Mouse (Mus musculus) ES-E14 (cell line): ENCODE results near the gene Pak4. TPM values are rescaled to one million over a fixed set of nuclear protein-coding genes. Genes with fewer than 3 reads are reported as not detected.
A peak's percentile ranks its signal among the peaks of the same experiment; 100 is the strongest.

Experiments used
- DNase-seq: peaks from one replicate; pipeline ENCODE4 v3.0.0-alpha.2; 2013; ENCODE audit warnings: low read depth, low spot score
- H3K27ac ChIP-seq: 2 replicates; pipeline ENCODE4 v1.5.1; 2012; ENCODE audit warnings: low read depth, mild to moderate bottlenecking, low read length, moderate library complexity, mixed read lengths; ENCODE audit not compliant: poor library complexity, insufficient read depth, severe bottlenecking
- H3K36me3 ChIP-seq: 2 replicates; pipeline ENCODE4 v1.6.1; 2012; ENCODE audit warnings: mild to moderate bottlenecking, low read length, moderate library complexity, mixed read lengths; ENCODE audit not compliant: control insufficient read depth, poor library complexity, insufficient read depth, severe bottlenecking
- H3K4me1 ChIP-seq, 2 experiments: fragments of 150-350 bp in 1 of 2; sonication (generic) in 1 of 2; 2 replicates each; pipeline ENCODE4 v1.6.1; 2012; ENCODE audit warnings: low read length in 2 of 2, mild to moderate bottlenecking in 1 of 2, mixed read lengths in 1 of 2; ENCODE audit not compliant: control insufficient read depth in 2 of 2, insufficient read depth in 2 of 2, poor library complexity in 1 of 2
- H3K4me3 ChIP-seq, 2 experiments: fragments of 150-350 bp in 1 of 2; sonication (generic) in 1 of 2; 2 replicates each; pipeline ENCODE4 v1.5.1; 2012; ENCODE audit warnings: low read length in 2 of 2, low read depth in 1 of 2, mild to moderate bottlenecking in 1 of 2, mixed read lengths in 1 of 2; ENCODE audit not compliant: insufficient read depth in 1 of 2, poor library complexity in 1 of 2, severe bottlenecking in 1 of 2
- H3K9ac ChIP-seq: 2 replicates; pipeline ENCODE4 v1.6.1; 2012; ENCODE audit warnings: low read depth, mild to moderate bottlenecking, low read length, mixed read lengths; ENCODE audit not compliant: poor library complexity, insufficient read depth, severe bottlenecking
- H3K9me3 ChIP-seq: fragments of 150-350 bp; sonication (generic); 2 replicates; pipeline ENCODE4 v1.6.1; 2012; ENCODE audit warnings: low read depth, mild to moderate bottlenecking, low read length; ENCODE audit not compliant: control insufficient read depth, insufficient read depth
- CHD2 ChIP-seq: IDR thresholded peaks from 2 replicates; pipeline ENCODE4 v1.6.1; 2014; ENCODE audit warnings: mild to moderate bottlenecking, low read depth, low read length, inconsistent platforms
- HCFC1 ChIP-seq: IDR thresholded peaks from 2 replicates; pipeline ENCODE4 v1.6.1; 2012; ENCODE audit warnings: low read length, inconsistent platforms, borderline replicate concordance; ENCODE audit not compliant: insufficient read depth
- MAFK ChIP-seq: IDR thresholded peaks from 2 replicates; pipeline ENCODE4 v1.6.1; 2014; ENCODE audit warnings: mild to moderate bottlenecking, low read depth, low read length, inconsistent platforms; ENCODE audit not compliant: insufficient read depth
- ZC3H11A ChIP-seq: IDR thresholded peaks from 2 replicates; pipeline ENCODE4 v1.6.1; 2012; ENCODE audit warnings: low read depth, mild to moderate bottlenecking, inconsistent platforms, low read length, borderline replicate concordance
- ZNF384 ChIP-seq: IDR thresholded peaks from 2 replicates; pipeline ENCODE4 v1.6.1; 2012; ENCODE audit warnings: low read depth, low read length, inconsistent platforms
- in situ Hi-C, 2 experiments: fragments of 600-800 bp; cut with MboI; formaldehyde crosslinking; loops; one replicate each; pipeline ENCODE4 v1.15.1; 2025; ENCODE audit warnings: low sequenced_read_pairs in 2 of 2, inconsistent platforms in 1 of 2; ENCODE audit not compliant: unreplicated experiment in 2 of 2
- total RNA-seq: library from RNA; depleted of rRNA; stranded (reverse); fragments of 300-350 nt; gene quantifications from 2 replicates; pipeline ENCODE4 v1.2.3, GENCODE M21; 2012

Pak4 gene
- total RNA-seq, 1 experiment, result 31.9 TPM

DNA sequence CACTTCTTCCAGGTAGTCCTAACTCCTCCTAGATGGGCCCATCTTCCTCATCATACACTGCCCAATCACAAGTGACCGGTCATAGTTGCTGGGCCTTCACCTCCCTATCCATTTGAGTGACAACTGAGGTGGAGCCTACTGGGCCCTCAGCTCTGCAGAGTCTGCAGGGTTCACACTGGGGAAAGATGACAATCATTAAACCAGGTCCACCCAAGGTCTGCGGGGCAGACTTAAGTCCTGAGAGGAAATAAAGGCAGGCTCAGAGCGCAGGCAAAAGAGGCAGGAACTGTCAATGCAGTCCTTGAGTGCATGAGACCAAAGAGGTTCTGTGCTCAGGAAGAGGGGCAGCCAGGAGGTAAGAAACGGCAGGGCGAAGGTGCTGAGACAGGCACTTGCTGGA, 25.3 kb downstream of the Pak4 start:
- no peak for TF ChIP-seq ZC3H11A
- TF ChIP-seq ZNF384, result no peak
- no peak for TF ChIP-seq MAFK
- no peak for TF ChIP-seq CHD2
- TF ChIP-seq HCFC1, result no peak
- peaks cover 12% of the 10 kb centered on the region for H3K36me3 ChIP-seq
- no peak for DNase-seq
- H3K4me3 ChIP-seq, result no peak overlapping the region
- no peak overlapping the region for H3K9ac ChIP-seq
- no peaks in the 10 kb centered on the region for H3K9me3 ChIP-seq
- H3K27ac ChIP-seq, result no peak overlapping the region
- in situ Hi-C loops, result no loop called here
- H3K4me1 ChIP-seq, result peaks cover 20 to 56% of the 10 kb centered on the region in 2 experiments; a peak in 3 of 4 replicates

DNA sequence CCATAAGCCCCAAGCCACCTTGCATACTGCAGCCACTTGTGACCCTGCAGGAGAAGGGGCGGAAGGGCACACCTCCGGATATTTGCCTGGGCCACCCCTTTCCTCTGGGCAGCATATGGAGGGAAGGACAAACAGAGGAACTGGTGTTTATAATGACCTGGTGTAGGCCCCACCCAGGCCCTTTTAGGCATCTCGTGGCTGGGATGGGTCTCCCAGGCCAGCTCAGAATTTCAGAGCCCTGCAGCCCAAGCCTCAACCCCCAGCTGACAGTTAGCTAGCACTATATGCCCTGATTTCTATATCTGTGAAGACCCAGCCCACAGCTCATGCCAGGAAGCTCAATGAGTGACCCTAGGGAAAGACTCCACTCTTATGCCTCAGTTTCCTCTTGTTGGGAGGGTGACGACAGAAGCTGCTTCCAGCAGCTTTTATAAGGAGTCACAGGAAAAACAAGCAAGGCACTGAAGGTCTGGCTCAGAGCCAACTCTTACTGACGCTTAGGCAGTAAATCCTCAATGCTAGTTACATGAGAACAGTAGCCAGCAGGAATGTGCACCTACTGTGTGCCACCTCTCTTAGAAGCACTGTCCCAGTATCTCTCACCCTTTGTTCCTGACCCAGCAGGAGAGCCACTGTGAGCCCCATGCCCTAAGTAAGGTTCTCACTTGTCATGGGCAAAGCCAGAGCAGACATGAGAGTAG, 26.9 kb downstream of the Pak4 start:
- H3K4me3 ChIP-seq, result no peak overlapping the region
- TF ChIP-seq CHD2, result no peak
- no peak for TF ChIP-seq MAFK
- no peak for TF ChIP-seq HCFC1
- no peak for TF ChIP-seq ZNF384
- no peak for TF ChIP-seq ZC3H11A
- no peak overlapping the region; the same call in 1 of the 2 replicates for H3K9ac ChIP-seq
- peaks cover 26% of the 10 kb centered on the region for H3K36me3 ChIP-seq
- DNase-seq, result no peak
- in situ Hi-C loops, result no loop called here
- H3K27ac ChIP-seq, result no peak overlapping the region
- H3K9me3 ChIP-seq, result no peaks in the 10 kb centered on the region
- peaks cover 16 to 41% of the 10 kb centered on the region in 2 experiments; a peak in 3 of 4 replicates for H3K4me1 ChIP-seq

DNA sequence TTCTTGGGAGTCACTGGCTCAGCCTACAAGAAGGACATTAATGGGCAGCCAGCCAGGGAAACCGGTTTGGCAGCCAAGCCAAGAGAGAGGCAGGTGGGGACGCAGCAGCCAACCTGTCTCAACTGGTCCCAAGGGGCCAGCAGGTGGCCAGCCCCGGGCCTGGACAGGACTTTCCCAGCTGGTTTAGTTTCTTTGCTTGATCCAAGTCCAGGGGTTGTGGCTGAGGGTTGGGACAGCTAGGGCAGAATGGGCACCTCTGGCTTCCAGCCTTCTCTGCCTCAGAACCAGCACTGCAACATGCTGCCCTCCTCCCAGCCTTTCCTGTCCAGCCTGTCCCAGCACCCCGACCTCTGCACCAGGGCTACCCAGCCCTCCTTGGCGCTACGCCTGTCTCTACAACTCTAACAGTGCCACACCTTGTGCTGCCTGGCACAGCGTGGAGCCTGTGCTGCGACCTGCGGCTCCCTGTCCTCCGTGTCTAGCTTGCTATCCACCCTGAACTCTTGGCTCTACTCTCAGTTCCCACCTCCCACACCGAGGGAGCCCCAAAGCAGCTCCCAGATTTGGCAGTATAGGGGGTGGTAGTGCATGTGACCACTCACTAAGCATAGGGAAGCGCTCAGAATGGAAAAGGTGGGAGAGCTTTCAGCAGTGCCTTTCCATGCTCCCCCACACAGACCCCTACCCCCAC, 27.5 kb downstream of the Pak4 start:
- Histone ChIP-seq H3K4me3 (no peak overlapping the region), H3K9ac (no peak overlapping the region), H3K36me3 (peaks cover 29% of the 10 kb centered on the region), H3K9me3 (no peaks in the 10 kb centered on the region), H3K27ac (no peak overlapping the region), H3K4me1 (peaks cover 14 to 35% of the 10 kb centered on the region in 2 experiments; a peak in 3 of 4 replicates)
- DNase-seq, result no peak
- TF ChIP-seq MAFK (no peak), ZC3H11A (no peak), HCFC1 (no peak), CHD2 (no peak), ZNF384 (no peak)
- in situ Hi-C loops, result no loop called here

GRCm38 (mm10) chr7:28568253-28568652, 29.7 kb downstream of the Pak4 start:
- Histone ChIP-seq H3K4me3 (no peak overlapping the region), H3K27ac (no peak overlapping the region), H3K4me1 (peaks cover 14 to 24% of the 10 kb centered on the region in 2 experiments; a peak in 3 of 4 replicates), H3K36me3 (peaks cover 40% of the 10 kb centered on the region), H3K9ac (no peak overlapping the region), H3K9me3 (no peaks in the 10 kb centered on the region)
- in situ Hi-C loops, result no loop called here
- DNase-seq, result peak; percentile 49
- TF ChIP-seq ZC3H11A, result peak; percentile 52; the same call in 1 of the 2 replicates
- TF ChIP-seq MAFK, result no peak
- TF ChIP-seq HCFC1, result no peak
- TF ChIP-seq ZNF384, result no peak
- TF ChIP-seq CHD2, result no peak
